Mouse (Mus musculus) small intestine, adult 10 weeks (tissue): Measurements from ENCODE around the gene Tcp11l2. TPM values are rescaled to one million over a fixed set of nuclear protein-coding genes. Genes with fewer than 3 reads are reported as not detected.

Experiments
- polyA plus RNA-seq: library from polyadenylated mRNA; stranded (reverse); fragments of 350-450 nt; fragmentation: Illumina TruSeq; extraction: RNeasy Lipid Tissue Mini Kit (QIAGEN cat#74804); gene quantifications from one replicate; pipeline ENCODE4 v1.2.3, GENCODE M21; 2014; ENCODE audit warnings: low replicate concordance

Tcp11l2 gene
- polyA plus RNA-seq, result 9.2 TPM

DNA sequence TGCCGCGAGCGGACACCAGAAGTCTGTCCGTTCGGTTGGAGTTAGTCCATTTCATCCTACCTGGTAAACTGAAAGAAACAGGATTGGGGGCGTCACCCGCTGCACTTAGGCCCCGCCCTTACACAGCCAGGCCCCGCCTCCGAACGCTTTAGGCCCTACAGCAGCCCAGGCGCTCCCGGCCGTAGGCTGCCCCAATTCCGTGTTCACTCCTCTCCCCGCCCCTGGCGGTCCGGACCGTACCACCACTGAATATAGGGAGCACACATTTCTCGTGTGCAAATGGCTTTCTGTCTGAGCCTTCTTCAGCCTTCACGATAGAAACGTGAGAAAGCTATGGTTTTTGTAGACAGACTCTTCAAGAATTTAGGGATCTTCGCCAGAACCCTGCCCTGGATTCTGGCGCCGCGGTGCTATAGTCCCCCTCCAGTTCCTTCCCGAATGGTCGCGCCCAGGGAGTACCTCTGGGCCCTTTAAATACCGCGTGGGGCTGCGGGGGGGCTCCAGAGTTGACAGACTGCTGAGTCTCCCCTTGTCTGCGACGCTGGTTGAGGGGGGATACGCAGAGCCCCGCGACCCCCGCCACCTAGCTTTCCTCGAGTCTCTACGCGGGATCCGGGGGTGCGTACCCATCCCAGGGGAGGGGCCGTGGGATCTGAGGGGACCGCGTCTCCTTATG, at the start of gene Tcp11l2:
TSS of gene Tcp11l2 (plus strand) at position 232 of the 676 bp plus-strand sequence.

DNA sequence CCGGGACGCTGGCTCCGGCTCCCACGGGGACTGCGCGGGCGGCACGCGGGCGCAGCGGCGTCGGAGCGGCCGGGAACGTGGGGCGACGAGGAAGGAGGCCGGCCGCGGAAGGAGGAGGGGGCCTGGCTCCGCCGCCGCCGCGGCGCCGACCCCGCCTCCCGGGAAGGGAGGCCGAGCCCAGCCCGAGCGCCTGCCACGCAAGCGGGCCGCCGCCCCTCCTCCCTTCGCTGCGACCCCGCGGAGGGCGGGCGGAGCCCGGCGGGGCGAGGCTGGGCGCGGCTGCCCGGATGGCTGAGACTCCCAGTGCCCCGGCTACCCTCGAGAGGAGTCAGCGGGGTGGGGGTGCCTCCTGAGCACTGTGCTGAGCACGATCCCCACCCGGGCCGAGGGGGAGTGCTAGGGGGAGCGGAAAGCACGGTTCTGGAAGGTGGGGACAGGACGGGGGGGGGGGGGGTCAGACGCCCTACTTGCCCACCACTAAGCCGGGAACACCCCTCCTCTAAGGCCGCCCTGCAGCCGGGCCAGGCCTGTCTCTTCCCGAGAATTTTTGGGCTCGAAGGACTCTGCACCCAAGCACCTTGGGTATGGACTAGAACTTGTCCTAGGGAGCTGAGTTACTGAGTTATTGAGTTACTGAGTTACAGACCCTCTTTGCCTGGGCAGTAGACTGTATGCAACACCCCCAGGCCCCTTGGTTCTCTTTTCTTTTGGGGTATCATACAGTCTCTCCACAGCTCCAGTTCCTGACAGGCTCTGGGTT, 42.3 kb upstream of the Tcp11l2 start, which contains the start of gene Ckap4:
TSS of gene Ckap4 (minus strand) at position 151 of the 760 bp plus-strand sequence.

GRCm38 (mm10) chr10:84621826-84622790, 45.7 kb downstream of the Tcp11l2 start, which contains the start of gene Polr3b:
Gene Polr3b (plus strand): TSS chr10:84622292.

Other genes starting within 250 kb of the Tcp11l2 start
- 0.82 TPM for gene Nuak1, start 136.0 kb upstream of the Tcp11l2 start, polyA plus RNA-seq
- gene Ckap4, start 42.6 kb upstream of the Tcp11l2 start, polyA plus RNA-seq, result 3.7 TPM
- gene Polr3b, start 45.7 kb downstream of the Tcp11l2 start, polyA plus RNA-seq, result 7.1 TPM
- gene Rfx4, start 179.4 kb downstream of the Tcp11l2 start, polyA plus RNA-seq, result not detected